Mouse (Mus musculus) hematopoietic stem cell, adult 5-6 weeks (primary cell): ENCODE results near the gene Adnp. TPM values are rescaled to one million over a fixed set of nuclear protein-coding genes. Genes with fewer than 3 reads are reported as not detected.

Experiments used
- ATAC-seq, 2 experiments: fragments of 125-278 bp in 1 of 2; replicated peaks in 1 of 2; 2 replicates each; pipeline ENCODE4 v1.8.0; 2016 to 2017; ENCODE audit warnings: inconsistent platforms in 2 of 2, mild to moderate bottlenecking in 2 of 2, moderate number of reproducible peaks in 2 of 2, low read depth in 1 of 2, moderate TSS enrichment in 1 of 2; ENCODE audit not compliant: low FRiP score in 2 of 2, poor library complexity in 2 of 2, severe bottlenecking in 2 of 2, insufficient read depth in 1 of 2, low TSS enrichment in 1 of 2
- total RNA-seq: library from RNA; stranded (forward); fragments of 172-1452, 232-1000 nt; gene quantifications from 2 replicates; pipeline ENCODE4 v1.2.3, GENCODE M21; 2017

The Adnp gene
- total RNA-seq, result 9.3 and 11.3 TPM in 2 replicates

DNA sequence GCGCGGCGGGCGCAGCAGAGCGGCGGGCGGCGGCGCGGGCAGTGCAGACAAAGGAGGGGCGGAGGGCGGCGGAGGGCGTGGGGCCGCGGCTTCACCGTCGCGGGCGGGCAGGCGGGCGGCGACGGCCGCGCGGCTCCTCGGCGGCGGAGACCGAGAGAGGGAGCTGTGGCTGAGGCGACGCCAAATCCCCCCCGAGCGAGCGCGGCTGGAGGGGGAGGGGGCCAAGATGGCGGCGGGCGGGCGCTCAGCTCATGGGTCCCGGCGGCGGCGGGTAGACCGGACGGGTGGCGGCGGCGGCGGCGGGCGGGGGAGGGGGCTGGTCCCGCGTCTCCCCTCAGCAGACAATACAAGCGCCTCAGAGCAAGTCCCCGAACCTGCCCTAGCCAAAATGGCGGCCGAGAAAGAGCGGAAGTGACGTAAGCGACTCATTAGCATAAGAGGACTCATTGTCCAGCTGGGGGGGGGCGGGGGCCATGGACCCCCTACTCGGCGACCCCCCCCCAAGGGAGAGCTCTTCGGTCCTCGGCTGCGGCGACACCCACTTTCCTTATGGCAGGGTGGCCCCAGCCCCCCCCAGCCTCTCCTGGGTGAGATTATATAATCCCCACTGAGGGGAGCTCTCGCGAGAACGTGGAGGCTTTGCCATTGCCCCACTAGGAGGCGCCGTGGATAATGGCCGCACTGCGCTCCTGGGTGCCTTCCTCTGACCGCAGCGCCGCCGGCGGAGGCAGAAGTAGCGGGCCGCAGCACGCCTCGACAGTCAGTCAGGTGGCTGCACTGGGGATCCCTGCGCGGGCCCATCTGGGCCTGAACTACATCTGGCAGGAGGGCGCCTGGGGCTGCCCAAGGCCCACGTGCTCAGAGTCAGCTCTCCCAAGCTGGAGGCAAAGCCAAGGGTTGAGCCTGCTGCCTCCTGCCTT lies at the start of gene Adnp:
Gene Adnp (minus strand): TSS at position 388 of the 920 bp plus-strand sequence.
- peak; percentile 91 for ATAC-seq

DNA sequence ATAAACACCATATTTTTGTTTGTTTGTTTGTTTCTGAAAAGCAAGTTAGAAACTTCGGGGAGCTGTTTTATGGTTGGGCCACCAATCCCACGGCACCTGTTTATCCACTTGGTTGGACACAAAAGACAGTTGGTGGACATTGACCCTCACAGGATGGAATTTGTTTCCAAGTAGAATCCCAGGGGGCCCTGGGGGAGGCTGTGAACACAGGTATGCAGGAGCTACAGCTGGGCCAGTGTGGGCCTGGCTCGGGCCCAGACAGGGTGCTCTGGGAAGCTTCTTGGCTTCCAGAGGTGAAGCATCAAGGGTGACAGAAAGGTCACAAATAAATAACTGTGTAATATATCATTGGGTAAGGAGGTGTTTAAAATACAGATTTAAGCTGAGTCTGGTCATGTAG lies 49.6 kb upstream of the Adnp start:
- ATAC-seq, result no peak

DNA sequence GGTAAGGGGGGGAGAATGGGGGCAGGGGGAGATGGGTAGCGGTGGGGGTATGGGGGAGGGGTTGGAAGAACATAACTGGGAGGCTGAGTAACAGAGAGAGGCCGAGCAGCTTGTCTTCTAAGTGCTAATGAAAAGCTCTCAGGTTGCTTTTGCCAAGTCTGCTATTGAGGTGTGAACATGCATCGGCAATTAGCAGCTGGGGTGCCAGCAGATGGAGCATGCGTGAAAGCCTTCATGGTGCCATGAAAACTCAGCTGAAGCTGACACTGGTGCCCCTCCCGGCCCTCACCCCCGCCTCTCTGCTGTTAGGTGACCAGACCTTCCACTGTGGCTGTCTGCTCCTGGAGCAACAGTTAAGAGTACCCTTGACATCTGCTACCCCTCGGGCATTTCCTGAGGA lies 46.9 kb upstream of the Adnp start:
- ATAC-seq, result no peak

DNA sequence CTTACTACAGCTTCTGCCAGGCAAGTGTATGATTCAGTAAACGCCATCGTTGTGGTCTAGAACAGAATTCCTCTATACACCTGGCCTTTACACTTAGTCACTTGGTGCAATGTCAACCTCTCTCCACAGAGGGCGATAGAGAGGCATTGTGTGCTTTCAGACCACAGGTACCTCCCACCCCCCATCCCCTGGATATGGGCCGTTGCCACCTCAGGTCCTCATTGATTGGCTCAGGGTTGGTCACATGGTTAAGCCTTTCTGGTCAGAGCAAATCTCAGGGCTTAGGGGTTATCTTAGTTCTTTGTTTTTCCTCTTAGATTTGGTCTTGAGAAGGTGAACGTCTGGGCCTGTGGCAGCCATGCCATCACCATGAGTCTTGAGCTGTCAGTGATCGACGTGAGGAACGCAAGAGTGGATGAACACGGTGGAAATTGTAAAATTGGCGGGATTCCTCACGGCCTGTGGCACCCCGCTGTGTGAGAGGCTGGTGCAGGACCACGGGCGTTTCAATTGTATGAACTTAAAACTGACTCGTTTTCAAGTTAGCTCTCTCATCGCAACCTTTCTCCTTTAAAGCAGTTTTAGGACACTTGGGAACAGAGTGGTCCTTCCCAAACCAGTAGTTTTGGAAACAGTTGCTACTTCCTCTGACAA lies 45.9 kb upstream of the Adnp start:
- ATAC-seq, result peak; percentile 12 to 35; a peak in 1 of 4 replicates

DNA sequence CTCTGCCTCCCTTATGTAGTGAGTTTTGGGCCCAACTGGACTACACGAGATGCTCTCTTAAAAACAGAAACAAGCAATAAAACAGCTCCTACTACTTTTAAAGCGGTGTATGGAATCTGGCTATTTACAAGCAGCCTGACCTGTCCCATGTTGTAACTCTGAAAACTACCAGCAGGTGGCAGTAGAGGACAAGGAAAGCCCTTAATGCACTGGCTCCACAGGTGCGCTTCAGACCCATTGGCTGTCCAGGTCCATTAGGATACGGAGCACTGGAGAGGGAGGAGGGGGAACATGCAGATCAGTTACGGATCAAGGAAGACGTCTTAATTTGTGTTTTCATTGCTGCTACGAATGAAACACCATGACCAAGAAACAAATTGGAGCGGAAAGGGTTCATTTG lies 43.4 kb upstream of the Adnp start:
- peak; percentile 63 to 70; a peak in 3 of 4 replicates for ATAC-seq

DNA sequence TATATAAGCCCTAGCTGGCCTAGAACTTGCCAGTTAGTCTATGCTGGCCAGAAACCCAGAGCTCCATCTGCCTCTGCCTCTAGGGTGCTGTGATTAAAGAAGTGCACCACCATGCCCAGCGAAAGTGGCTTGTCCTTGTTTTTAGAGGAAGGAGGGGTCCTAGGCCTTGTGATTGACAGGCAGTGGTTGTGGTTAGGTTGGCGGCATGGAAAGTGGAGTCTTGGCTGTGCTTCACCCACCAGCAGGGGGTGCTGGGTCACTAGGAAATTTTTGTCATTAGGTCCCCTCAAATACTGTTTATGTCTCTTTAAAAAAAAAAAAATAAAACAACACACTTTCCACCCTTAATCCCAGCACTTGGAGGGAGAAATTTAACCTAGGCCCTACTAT lies 41.9 kb upstream of the Adnp start:
- ATAC-seq, result peak; percentile 39 to 80

DNA sequence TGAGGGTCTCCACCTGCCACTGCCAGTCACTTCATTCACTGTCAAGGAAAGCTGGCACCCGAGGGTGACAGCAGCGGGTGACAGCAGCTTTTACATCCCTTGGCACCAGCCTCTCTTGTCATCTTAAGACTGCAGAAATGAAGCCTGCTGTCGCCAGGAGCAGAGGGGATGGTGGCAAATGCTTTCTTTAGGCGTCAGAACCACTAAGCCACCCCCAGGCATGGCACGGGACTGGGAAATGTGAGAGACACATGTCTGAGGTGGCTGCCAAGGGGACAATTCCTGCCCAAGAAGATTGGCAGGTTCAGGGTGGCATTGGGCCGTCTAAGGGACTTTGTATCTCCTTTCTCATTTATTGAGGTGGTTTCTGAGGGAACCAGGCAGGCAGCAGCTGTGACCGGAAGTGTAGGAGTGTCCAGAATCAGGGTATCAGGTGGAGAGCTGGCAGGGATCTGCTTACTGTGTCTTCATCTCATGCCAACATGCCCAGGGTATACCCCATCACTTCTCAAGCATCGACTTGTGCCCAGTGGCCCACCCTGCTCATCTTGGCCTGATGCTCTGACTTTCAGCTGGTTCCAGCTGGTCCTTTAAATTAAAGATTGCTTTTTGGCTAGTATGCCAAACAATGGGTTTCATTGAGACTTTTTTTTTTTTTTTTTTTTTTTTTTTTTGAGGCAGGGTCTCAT lies 41.4 kb upstream of the Adnp start:
- no peak for ATAC-seq

DNA sequence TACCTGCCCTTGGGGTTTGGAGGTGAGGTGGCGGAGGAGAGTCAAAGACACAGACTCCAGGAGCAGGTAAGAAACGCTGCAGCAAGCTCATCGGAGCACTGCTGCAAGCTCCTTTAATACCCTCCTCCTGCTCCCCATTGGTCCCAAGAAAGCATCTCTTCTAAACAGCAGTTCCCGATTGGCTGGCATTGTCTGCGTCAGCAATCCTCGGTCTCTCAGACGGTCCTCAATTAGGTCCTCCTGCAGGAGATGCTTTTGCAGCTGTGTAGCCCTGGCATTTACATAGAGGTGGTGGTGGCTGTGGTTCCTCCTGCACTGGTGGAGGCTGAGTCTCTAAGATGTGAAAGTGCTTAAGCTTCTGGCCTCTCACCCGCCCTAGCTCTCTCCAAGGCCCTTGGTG lies 38.7 kb upstream of the Adnp start:
- no peak for ATAC-seq

DNA sequence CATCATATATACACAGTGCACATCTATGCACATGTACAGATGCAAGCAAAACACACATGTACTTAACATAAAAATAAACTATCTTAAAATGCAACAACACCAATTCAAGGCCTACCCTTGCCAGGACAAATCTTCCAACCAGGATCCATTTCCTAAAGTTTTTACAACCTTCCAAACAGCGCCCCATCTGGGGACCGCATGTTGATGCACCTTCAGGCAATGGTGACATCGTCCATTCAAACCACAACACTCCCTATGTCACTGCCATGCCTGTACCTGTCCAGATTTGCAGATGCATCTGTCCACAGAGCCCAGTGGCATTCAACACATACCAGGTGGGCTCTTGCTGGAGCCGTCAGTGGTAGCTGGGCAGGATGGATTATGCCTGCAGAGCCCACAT lies 36.4 kb upstream of the Adnp start:
- no peak for ATAC-seq

DNA sequence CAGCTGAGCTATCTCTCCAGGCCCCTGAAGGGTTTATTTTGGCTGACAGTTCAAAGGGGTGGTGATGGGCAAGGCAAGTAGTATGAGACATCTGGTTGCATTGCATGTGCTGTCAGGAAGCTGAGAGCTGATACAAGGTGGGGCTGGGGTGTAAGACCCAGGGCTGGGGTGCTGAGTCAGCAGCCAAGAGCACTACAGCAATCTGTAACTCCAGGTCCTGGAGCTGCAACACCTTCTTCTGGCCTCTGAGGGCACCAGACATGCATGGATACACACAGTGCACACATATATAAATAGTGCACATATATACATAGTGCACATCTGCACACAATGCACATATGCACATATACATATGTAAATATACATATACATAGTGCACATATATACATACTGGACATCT lies 35.9 kb upstream of the Adnp start:
- no peak for ATAC-seq

DNA sequence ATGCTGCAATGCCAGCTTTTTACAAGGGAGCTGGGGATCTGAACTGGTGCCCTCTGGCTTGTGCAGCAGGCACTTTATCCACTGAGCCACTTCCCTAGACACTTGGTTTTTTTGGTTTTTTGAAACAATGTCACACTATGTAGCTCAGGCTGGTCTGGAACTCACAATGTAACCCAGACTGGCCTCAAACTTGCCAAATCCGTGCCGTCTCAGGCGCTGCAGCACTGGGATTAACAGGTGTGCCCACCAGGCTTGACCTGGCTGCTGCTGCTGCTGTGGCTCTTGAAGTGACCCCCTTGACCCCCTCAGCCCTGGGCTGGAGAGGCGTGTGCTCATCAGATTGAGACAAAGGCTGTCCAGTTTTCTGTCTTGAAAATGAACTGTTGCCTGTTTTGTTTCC lies 31.4 kb upstream of the Adnp start:
- no peak for ATAC-seq

DNA sequence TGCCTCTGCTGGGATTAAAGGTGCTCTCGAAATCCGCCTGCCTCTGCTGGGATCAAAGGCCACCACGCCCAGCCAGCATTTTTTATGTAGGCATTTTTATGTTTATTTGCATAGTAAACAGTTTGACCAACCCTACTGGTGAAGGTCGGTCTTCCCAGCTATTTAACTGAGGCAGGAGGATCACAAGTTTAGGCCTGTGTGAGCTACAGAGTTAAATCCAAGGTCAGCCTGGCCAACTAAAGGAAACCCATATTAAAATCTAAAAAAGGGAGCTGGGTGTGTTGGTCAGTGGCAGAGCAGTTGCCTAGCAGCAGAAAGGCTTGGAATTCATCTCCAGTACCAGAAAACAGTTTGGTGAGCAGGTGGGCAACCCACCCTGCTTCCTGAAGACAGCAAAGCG lies 26.4 kb upstream of the Adnp start:
- ATAC-seq, result no peak

DNA sequence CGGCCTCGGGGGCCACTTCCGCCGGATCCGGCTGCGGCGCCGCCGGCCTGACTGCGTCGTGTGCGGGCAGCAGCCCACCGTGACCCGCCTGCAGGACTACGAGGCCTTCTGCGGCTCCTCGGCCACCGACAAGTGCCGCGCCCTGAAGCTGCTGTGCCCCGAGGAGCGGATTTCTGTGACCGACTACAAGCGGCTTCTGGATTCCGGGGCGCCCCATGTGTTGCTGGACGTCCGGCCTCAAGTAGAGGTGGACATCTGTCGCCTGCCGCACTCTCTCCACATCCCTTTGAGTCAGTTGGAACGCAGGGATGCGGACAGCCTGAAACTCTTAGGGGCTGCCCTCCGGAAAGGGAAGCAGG lies 24.5 kb upstream of the Adnp start:
- no peak for ATAC-seq

DNA sequence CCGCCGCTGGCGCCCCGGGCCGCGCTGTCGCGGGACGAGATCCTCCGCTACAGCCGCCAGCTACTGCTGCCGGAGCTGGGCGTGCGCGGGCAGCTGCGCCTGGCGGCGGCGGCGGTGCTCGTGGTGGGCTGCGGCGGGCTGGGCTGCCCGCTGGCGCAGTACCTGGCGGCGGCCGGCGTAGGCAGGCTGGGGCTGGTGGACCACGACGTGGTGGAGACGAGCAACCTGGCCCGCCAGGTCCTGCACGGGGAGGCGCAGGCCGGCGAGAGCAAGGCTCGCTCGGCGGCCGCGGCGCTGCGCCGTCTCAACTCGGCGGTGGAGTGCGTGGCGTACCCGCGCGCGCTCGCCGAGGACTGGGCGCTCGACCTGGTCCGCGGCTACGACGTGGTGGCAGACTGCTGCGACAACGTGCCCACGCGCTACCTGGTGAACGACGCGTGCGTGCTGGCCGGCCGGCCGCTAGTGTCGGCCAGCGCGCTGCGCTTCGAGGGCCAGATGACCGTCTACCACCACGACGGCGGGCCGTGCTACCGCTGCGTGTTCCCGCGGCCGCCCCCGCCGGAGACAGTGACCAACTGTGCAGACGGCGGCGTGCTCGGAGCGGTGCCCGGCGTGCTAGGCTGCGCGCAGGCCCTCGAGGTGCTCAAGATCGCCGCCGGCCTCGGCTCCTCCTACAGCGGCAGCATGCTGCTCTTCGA lies 24.0 kb upstream of the Adnp start:
- ATAC-seq, result peak in 1 of 2 experiments; percentile 9; a peak in 1 of 4 replicates

DNA sequence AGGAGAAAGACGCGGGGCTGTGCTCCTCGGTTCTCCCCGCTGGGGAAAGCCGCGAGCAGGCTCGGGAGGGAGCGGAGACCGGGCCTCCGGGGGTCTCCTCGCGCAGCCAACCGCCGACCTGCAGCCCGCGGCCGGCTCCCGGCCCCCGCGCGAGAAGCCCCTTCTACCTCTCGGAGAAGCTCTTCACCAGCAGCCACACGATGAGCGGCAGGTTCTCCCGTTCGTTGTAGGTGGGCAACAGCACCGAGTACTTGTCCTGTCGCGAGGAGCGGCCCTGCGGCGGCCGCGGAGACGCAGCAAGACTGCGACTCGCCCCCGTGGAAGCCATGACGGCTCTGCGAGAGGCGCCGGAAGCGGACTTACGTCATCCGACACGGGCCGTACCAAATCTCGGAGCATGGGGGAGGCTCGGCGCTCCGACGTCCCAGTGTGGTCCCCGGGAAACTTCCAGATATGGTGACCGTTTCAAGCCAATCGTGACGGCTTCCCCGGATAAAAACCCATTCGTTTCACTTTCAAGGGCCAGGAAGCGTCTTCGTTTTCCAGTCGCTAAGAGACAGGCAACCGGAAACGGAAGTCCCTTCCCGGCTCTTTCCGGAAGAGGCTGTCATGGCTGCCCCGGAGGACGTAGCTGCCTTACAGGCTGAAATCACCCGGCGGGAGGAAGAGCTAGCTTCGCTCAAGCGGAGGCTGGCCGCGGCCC lies 23.3 kb upstream of the Adnp start, which contains the start of the genes Gm20716, Dpm1 and Mocs3:
Gene Gm20716 (minus strand): TSS at position 339 of the 703 bp plus-strand sequence.
Gene Dpm1 (minus strand): TSS at position 566 of the 703 bp plus-strand sequence.
Gene Mocs3 (plus strand): TSS at position 597 of the 703 bp plus-strand sequence.
- peak; percentile 79 to 89 for ATAC-seq

DNA sequence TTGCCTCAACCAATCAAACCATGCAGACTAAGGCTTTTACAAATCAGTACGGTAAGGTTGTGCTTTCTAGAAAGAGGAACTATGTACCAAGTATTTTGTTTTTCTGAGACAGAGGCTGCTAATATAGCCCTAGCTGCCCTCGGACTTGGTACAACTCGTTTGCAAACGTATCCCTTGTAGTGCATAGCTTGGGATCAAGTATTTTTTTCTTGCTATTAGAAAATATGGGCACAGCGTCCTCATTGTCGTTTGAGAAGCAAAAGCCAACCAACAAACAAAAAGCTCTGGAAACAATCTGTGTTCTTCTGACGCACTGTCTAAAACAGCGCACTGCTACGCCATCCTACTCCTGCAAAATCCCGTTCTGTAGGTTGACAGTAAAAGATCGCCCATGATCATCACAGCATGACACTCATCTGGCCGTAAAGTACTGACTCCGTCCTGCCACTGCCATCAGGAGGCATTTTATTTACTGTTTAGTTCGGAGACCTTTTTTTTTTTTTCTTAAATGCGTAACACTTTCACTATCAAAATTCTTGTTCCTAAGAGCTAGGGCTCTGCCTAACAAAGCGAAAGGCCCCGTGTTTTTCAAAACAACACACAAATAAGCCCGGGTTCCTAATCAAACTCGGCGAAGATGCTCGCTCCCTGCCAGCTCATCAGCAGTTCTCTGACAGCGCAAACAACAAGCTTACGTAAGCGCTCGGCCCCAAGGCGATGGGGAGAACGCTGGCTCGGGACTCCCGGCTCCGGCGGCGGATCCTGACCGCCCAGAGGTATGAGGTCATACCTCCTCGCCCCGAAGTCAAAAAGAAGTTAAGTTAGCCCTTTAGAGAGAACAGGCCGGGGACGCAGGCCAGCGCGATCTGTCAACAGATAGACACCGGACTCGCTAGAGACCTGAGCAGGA lies 22.5 kb upstream of the Adnp start:
- ATAC-seq, result peak in 1 of 2 experiments; percentile 23; a peak in 1 of 4 replicates
